Mouse (Mus musculus) adrenal gland, adult 2 months (tissue): ENCODE measurements at regions not wholly inside any gene's neighbourhood (a gene's known extent, or its start where the extent isn't known, plus 50 kb on each side); places are given as distances from the start of the nearest gene placed in this dataset.

Source experiments
- DNase-seq: peaks from one replicate; pipeline ENCODE4 v3.0.0; 2021

DNA sequence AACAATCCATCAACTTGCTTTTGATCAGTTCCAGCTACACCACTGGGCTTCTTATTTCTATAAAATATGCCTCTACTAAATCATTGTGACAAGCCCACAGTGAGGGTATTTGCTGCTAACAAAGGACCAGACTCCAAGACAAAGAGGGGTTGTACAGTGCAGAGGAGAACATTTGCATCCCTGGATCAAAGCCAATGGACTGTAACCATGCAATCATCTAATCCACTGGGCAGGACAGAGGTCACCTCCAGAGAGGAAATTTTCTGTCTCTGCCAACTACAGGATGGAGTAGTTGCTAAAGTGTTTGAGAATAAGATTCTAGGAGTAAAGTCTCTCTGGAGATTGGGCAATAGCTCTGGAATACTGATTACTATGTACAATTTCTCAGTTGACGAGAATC is 272.9 kb downstream of the Cox7c start:
- DNase-seq = no peak

DNA sequence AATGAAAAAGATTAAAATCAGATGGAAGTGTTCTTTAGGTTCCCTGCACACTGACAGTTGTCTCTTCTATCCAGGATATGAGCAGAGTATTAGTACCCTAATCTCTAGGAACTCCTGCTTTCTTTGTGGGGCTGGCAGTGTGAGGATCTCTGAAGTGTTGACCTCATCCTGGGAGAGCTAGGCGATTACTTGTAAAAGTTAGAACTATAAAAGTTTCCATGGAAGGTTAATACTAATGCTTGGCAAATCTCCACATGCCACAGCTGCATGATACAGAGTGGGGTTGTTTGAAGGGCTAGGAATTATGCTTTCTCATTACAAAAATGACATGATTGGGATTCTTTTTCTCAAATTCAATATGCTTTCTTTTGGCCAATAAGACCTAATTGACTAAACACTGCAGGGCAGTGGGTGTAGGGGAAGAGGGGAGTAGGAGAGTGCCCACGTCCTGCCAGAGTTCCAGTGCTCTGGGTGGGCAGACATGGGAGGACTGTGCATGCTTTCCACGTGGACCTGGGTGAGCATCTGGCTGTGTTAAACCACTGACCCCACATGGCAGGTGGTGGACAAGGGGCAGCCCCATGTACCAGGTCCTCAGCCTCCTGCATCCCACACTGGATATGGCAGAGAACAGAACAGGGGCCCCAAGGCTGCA is 275.6 kb downstream of the Cox7c start:
- no peak for DNase-seq

DNA sequence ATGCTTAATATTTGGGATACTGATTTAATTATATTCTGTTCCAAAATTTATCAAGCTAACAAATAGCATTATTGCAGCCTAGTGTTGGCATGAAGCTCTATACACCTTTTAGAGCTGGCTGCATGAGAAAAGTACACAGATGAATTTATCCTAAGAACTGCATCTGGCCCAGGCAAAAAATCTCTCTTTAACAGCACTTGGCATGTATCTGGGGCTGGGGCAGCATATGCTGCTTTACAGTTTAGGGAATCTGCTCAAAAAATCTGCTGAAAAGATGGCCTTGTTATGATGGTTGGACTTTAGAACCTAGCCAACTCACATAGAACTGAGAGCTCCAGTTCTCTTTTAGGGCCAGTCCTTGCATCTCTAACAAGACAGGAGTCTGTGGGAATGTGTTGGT is 276.2 kb downstream of the Cox7c start:
- DNase-seq = no peak

DNA sequence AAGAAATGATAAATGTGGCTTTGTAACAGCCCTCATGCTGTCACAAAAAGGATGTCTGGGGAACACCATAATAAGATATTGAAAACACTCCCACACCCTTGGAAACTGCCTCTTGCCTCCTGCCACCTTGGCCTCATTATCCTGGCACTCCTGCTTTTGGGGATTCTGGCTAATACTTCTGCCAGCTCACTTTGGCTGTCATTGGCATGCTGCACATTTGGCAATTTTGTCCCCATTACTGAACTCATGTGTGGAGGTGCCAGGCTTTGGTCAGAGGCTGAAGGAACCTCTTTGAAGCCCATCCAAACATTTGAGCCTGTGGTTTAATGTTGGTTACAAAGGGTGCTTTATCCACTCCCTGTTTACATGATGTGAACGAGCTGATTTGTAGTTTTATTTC is 278.2 kb downstream of the Cox7c start:
- peak; percentile 10 for DNase-seq

DNA sequence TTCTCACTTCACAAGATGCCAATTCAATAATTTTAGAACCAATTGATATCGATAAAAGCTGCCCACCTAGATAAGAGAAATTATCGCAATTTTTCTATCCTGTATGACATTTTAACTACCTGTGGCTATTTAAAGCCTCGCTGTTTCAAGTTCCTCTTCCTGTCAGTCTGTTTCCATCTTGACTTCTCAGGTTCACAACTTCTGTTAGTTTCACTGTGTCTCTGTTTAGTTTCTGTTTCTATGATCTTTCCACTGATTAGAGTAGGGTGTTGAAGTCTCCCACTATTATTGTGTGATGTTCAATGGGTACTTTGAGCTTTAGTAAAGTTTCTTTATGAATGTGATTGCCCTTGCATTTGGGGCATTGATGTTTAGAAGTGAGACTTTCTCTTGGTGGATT is 322.1 kb downstream of the Cox7c start:
- DNase-seq = no peak

DNA sequence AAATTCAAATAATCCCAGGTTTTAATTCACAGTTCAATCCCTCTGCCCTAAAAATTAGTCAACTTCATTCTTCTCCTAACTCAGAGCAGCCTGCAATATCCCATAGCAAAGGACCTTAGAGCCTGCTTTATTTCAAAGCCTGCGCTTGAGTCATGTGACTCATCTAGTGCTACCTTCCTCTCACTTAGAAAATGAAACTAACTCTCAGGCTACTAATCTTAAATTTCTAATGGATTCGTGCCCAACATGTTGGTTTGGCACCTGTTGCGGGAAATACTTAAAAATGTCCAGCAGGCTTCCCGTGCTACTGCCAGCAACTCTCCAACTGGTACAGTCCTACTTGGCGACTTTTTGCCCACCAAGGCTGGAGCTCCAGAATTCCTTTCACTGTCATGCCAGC is 322.6 kb downstream of the Cox7c start:
- no peak for DNase-seq

GRCm38 (mm10) chr13:85720314-85720713 is 326.4 kb downstream of the Cox7c start:
- no peak for DNase-seq

GRCm38 (mm10) chr13:85715883-85716498 is 330.7 kb downstream of the Cox7c start:
- DNase-seq = no peak

- DNase-seq = no peak
Observed at GRCm38 (mm10) chr13:85692374-85692773, 354.3 kb downstream of the Cox7c start.
